Mouse (Mus musculus) ES-E14 (cell line): ENCODE data around the gene Slc2a4.

Source experiments
- HCFC1 ChIP-seq: IDR thresholded peaks from 2 replicates; pipeline ENCODE4 v1.6.1; 2012; ENCODE audit warnings: low read length, inconsistent platforms, borderline replicate concordance; ENCODE audit not compliant: insufficient read depth
- MAFK ChIP-seq: IDR thresholded peaks from 2 replicates; pipeline ENCODE4 v1.6.1; 2014; ENCODE audit warnings: mild to moderate bottlenecking, low read depth, low read length, inconsistent platforms; ENCODE audit not compliant: insufficient read depth
- ZNF384 ChIP-seq: IDR thresholded peaks from 2 replicates; pipeline ENCODE4 v1.6.1; 2012; ENCODE audit warnings: low read depth, low read length, inconsistent platforms

- TF ChIP-seq MAFK (no peak), ZNF384 (no peak), HCFC1 (no peak)
These were observed 16.2 kb downstream of the Slc2a4 start for GRCm38 (mm10) chr11:69931769-69932168.
